In genomic region chr17:12532115-12532514, GRCm38 (mm10) we compare ENCODE assay signal across 8 mouse cellular contexts. TPM values are rescaled to one million over a fixed set of nuclear protein-coding genes. Genes with fewer than 3 reads are reported as not detected.
DNase-seq lines count a peak whose midpoint lies in the region; ATAC-seq and TF ChIP-seq lines count a peak whose summit lies in the region.

No protein-coding gene starts in this region.

- H3K4me1 ChIP-seq in hindbrain, embryonic 14.5 days (replicated peaks; ENCODE audit: control insufficient read depth, insufficient read depth, low read length), result no peaks in the 10 kb centered on the region
- no peaks in the 10 kb centered on the region for H3K4me1 ChIP-seq in hindbrain, embryonic 12.5 days
- no peaks in the 10 kb centered on the region for H3K4me1 ChIP-seq in bone marrow macrophage, adult 2 months (ENCODE audit: control insufficient read depth, insufficient read depth, low read length)

- H3K27ac ChIP-seq in hindbrain, embryonic 14.5 days, result no peak overlapping the region
- H3K27ac ChIP-seq in hindbrain, embryonic 12.5 days, result no peak overlapping the region
- no peak overlapping the region for H3K27ac ChIP-seq in bone marrow macrophage, adult 2 months (ENCODE audit: insufficient read depth, low read depth, low read length)

- no peak overlapping the region for H3K4me2 ChIP-seq in hindbrain, embryonic 14.5 days (replicated peaks)
- no peak overlapping the region for H3K4me2 ChIP-seq in hindbrain, embryonic 12.5 days (replicated peaks)

- H3K36me3 ChIP-seq in hindbrain, embryonic 14.5 days (replicated peaks; ENCODE audit: control insufficient read depth, insufficient read depth), result no peaks in the 10 kb centered on the region
- no peaks in the 10 kb centered on the region for H3K36me3 ChIP-seq in hindbrain, embryonic 12.5 days

- no peak for TF ChIP-seq POLR2A in bone marrow macrophage, adult 2 months (IDR thresholded peaks at IDR 0.05; ENCODE audit: borderline replicate concordance, low read depth, low read length)

- H3K9me3 ChIP-seq in hindbrain, embryonic 14.5 days (ENCODE audit: control insufficient read depth, low read length), result no peaks in the 10 kb centered on the region
- H3K9me3 ChIP-seq in hindbrain, embryonic 12.5 days (replicated peaks), result no peaks in the 10 kb centered on the region

- no peaks in the 10 kb centered on the region for H3K27me3 ChIP-seq in hindbrain, embryonic 14.5 days (ENCODE audit: control insufficient read depth, insufficient read depth, low read length)
- H3K27me3 ChIP-seq in hindbrain, embryonic 12.5 days, result no peaks in the 10 kb centered on the region

- no peak for ATAC-seq in hindbrain, embryonic 14.5 days (ENCODE audit: low FRiP score)
- ATAC-seq in hindbrain, embryonic 12.5 days (ENCODE audit: low FRiP score), result no peak

- DNase-seq in hindbrain, embryonic 14.5 days (ENCODE audit: low spot score), result peak; percentile 72
- peak; percentile 74 for DNase-seq in ES-CJ7 (ENCODE audit: low read depth, low spot score)
- DNase-seq in frontal cortex, postnatal 36 days (ENCODE audit: low spot score in 2 of 2), result peak; percentile 24 to 60
- DNase-seq in layer of hippocampus, postnatal 10 days (ENCODE audit: low spot score in 2 of 2), result peak; percentile 38 to 46
- DNase-seq in natural killer cell, adult 2 months (ENCODE audit: low spot score in 2 of 2), result peak; percentile 31 to 40
- peak; percentile 74 for DNase-seq in thymus, postnatal 14 days

- 34% methylated on average over 5 of the region's 5 CpGs for WGBS in hindbrain, embryonic 14.5 days
- WGBS in hindbrain, embryonic 12.5 days, result 26% methylated on average over 5 of the region's 5 CpGs

- no peak overlapping the region for H3K4me3 ChIP-seq in hindbrain, embryonic 14.5 days (replicated peaks; ENCODE audit: low read length)
- H3K4me3 ChIP-seq in hindbrain, embryonic 12.5 days, result no peak overlapping the region
- no peak overlapping the region for H3K4me3 ChIP-seq in bone marrow macrophage, adult 2 months (ENCODE audit: insufficient read depth, low read length)

- TF ChIP-seq CTCF in bone marrow macrophage, adult 2 months (IDR thresholded peaks at IDR 0.05; ENCODE audit: low read depth, low read length), result peak; percentile 60

- H3K9ac ChIP-seq in hindbrain, embryonic 14.5 days, result no peak overlapping the region
- H3K9ac ChIP-seq in hindbrain, embryonic 12.5 days, result no peak overlapping the region

RNA-seq across cellular contexts. Expression of gene Slc22a3, which starts 24.6 kb away (rescaled TPM):
- 0.82 and 1.3 TPM in 2 replicates for polyA plus RNA-seq in hindbrain, embryonic 14.5 days (2014; fragmentation: Nextera tagmentation; extraction: Ambion mirVana)
- polyA plus RNA-seq in hindbrain, embryonic 12.5 days (2016; fragmentation: Nextera tagmentation; extraction: Ambion mirVana), result 0.77 and 0.79 TPM in 2 replicates
- polyA plus RNA-seq in bone marrow macrophage, adult 2 months (2012; ENCODE audit: insufficient read depth, insufficient read length, missing spikeins), result not detected in 2 replicates
- 1 to 10 TPM; 3.6 to 4.2 TPM for total RNA-seq in layer of hippocampus, postnatal 10 days (2021)

RNA-seq across cellular contexts. Expression of gene Slc22a2, which starts 51.8 kb away (rescaled TPM):
- polyA plus RNA-seq in hindbrain, embryonic 14.5 days (2014; fragmentation: Nextera tagmentation; extraction: Ambion mirVana), result 0.76 and 1.5 TPM in 2 replicates
- 0.13 TPM in 1 of 2 replicates, not detected in the other for polyA plus RNA-seq in hindbrain, embryonic 12.5 days (2016; fragmentation: Nextera tagmentation; extraction: Ambion mirVana)
- polyA plus RNA-seq in bone marrow macrophage, adult 2 months (2012; ENCODE audit: insufficient read depth, insufficient read length, missing spikeins), result not detected in 2 replicates
- total RNA-seq in layer of hippocampus, postnatal 10 days (2021), result under 1 TPM; 0.27 to 0.65 TPM
